Mouse (Mus musculus) heart, postnatal 10 days (tissue): ENCODE measurements at regions not wholly inside any gene's neighbourhood (a gene's known extent, or its start where the extent isn't known, plus 50 kb on each side); places are given as distances from the start of the nearest gene placed in this dataset.

ENCODE experiments used
- DNase-seq, 2 experiments: peaks; one replicate each; pipeline ENCODE4 v3.0.0; 2021
- intact Hi-C: fragments of 180-260 bp; cut with DNase I; formaldehyde crosslinking; loops from one replicate; pipeline ENCODE4 v1.15.1; 2025

DNA sequence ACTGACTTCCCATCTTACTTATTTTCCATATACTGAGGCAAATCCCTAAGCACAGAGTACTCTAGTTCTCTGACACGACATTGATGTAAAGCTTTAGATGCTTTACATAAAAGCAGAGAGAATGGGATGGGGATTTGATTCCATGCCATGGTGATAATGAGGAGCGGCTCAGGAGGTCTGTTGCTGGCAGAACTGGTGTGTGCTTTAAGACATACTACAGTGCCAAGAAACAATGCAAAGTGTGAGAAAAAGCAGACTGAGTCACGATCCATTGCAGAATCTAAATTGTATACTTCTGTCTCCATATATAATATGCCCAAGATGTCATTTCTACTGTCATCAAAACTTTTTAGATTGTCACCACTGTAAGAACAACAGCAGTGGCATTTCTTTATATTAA lies 155.5 kb upstream of the Prkd1 start:
- intact Hi-C loops = no loop called here
- no peak for DNase-seq

DNA sequence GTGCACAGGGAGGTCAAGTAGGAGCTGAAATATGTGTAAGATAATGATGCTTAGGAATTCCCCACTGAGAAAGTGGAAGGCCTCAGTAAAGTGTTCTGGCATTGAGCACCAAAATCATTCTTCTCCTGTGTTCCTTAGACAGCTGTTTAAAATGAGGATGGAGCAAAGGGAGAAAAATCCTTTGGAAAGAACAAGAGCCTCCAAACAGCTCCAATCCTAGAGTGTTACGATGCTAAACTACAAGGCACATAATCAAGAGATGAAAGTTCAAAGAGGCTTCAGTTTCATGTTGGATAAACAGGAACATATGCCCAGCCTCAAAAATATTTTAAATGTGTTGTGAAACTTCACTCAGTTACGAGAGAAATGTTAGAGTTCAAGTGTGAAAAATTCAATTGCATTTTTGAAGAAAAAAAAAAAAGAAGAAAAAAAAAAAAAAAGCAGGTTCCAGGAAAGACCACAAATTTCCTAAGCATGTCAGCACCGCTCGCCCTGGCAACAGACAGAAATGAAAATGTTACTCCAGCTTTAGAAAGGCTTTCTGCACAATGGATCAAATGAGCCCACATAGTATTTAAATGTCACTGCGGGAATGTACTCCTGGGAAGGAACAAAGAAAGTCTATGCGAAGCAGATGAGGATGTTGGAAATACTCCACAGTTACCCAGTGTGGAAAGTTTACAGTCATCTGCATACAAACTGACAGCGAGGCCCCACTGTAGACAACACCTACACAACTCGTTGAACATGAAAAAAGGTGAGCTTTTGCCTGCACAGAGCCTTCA lies 116.5 kb upstream of the Prkd1 start:
- intact Hi-C loops = no loop called here
- no peak for DNase-seq

DNA sequence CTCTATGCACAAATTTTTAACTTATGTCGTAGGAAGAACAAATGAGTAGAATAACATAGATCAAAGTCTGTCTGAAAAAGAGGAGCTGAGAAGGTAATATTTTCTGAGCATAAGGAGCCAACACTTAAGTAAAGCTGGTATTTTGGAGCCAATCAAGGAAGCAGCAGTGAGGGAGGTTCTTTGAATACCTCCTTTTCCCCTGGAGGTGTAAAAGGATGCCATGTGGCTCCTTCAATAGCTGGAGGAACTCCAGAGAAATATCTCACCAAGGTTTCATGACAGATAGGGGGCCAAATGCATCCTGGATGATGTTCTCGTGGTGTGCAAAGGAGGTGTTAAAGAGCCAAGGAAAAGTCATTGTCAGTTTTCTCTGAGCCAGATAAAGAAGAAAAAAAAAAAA lies 115.6 kb upstream of the Prkd1 start:
- intact Hi-C loops = no loop called here
- DNase-seq = no peak

DNA sequence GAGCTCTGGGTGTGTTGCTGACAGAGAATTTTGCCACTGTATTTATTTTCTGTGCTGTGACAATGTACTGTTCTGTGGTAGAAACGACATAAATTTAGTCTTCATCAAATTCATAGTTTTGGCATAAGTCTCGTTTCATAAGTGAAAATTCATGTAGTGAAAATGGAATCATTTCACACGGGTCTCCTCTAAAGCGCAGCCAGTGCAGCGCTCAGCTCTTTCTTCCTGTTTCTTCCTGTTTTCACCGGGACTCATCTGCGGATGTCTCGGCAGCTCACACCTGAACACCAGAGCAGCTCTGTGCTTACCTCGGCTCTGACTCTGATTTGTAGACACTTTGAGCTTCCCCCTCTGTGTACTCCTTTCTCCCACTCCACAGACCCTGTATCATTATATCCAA lies 85.2 kb upstream of the Prkd1 start:
- intact Hi-C loops = no loop called here
- no peak for DNase-seq

DNA sequence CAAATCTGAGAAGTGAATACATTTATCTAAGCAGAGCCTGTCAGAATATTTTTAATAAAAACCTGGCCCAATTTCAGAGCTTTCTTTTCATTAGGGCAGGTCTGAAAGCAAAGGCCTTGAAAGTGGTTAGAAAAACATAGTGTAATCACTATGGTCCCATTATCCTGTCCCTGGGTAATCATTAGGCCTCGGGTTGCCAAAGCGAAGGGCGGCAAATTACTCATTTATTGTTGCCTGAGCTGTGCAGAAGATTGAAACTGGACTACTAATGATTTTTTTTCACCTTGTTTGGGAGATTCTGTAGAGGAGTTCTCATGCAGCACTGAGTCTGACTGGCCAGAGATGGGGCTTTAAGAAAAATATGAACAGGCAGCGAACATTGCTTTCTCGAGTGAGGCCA lies 63.7 kb upstream of the Prkd1 start:
- intact Hi-C loops = no loop called here
- DNase-seq = no peak

DNA sequence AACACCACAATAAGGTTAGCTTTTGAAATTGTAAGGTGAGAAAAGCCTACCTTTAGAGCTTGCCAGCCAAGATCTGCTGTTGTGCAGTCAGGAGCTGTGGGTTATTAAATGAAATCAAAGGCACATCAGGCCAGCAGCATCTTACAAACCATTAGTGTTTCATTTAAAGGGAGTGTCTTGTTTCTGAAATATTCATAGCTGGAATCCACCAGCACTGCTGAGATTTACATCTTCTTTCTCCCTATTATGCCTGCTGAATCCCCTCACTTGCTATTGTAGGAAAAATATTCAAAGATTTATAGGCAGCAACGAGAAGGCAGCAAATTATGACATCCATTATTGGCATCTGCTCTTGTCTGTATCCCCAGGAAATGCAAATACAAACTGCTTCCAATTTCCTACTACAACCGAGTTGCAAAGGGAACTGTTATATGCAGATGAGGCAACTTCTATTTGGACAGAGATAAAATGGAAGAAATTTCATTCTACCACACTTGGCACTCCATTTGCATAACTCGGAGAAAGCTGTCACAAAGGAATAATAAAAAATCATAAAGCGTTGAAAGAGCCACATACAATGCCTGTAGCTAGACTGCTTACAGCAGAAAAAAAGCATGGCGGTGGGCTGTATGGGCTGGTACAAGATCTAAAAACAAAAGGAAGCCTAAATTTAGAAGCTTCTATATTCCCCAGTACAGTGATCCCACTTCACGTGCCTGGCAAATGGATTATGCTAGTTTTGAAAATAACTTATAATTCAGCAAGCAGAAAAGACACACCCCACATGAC lies 60.3 kb upstream of the Prkd1 start:
- DNase-seq = no peak
- intact Hi-C loops = no loop called here

DNA sequence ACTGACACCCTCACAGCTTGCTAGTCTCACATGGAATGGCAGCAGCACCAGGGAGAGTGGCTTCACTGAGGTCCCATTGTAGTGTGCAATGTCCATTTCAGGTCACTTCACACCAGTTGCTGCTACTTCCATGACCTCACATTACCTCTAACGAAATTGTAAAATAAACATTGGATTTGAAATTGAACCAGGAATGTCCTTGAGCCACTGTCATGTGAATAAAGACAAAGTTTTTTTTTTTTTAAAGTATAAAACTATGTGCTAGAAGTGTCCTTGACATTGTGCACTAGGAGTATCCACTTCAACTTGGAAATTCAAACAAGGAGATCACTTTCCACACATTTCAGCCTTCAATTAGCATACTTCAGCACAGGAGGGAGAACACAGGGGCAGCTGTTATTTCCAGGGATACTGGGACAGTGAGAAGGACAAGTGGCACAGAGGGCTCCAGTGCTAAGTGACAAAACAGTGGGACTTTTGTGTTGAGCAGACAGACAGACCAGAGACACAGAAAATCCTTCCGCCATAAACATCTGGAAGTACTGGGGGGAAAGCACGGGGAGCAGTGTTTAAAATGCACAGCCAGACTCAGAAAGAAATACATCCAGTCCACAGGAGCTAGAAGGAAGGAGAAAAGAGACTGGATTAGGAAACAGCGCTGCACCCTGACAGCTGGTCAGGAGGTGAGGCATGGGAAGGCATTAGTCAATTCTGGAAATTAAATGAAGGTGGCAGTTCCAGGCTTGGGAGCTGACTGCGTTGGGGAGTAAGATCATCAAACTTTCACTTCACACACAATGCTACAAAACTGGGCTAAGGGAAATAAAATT lies 49.9 kb upstream of the Prkd1 start:
- DNase-seq = no peak
- intact Hi-C loops = loop anchor here (5.0 to 10.0 kb wide), 2 partner anchors 246 to 1327 kb away; no protein-coding TSS in a partner anchor
